Mouse (Mus musculus): ENCODE data around the gene Rela. TPM values are rescaled to one million over a fixed set of nuclear protein-coding genes. Genes with fewer than 3 reads are reported as not detected.

Gene Rela
- polyA plus RNA-seq (2012; rRNA removed): 16.8 and 17.9 TPM in 2 replicates

DNA sequence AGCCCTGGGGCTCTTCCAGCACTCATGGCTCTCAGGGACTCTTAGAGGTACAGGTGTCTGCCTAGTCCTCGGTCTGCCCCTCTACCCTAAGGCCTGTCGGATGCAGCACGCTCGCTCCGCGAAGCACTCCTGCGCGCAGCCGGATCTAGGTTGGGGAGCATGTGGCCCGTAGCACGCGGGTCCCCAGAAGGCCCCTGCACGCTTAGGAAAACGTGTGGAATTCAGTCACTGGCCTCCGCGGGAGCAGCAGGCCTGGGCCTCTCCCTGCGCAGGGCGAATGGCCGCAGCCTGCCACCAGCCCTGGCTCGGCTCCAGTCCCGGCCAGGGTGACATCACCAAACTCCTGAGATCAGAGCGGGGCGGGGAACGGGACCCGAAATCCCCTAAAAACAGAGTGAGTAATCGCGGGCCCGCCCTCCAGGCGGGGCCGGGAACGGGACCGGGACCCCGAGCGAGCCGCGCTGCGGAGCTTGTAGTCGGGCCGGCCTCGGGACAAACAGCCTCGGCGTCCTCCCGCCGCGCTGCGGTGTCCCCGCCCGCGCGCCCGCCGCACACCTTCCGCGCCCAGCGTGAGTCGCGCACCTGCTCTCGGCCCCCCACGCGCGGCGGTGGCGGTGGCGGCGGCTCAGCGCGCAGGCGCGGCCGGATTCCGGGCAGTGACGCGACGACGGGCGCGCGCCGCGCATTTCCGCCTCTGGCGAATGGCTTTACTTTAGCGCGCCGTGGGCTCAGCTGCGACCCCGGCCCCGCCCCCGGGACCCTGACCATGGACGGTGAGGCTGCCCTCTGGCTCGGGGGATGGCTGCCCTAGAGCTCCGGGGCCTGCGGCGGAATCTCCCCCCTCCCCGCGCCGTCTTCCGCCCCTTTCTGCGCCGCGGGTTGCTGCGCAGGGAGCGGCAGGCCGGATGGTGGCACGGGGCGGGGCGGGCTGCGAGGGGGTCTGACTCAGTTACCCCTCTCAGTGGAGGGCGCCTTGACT lies at the start of gene Rela:
TSS of gene Rela (plus strand) at position 415 of the 979 bp plus-strand sequence.

DNA sequence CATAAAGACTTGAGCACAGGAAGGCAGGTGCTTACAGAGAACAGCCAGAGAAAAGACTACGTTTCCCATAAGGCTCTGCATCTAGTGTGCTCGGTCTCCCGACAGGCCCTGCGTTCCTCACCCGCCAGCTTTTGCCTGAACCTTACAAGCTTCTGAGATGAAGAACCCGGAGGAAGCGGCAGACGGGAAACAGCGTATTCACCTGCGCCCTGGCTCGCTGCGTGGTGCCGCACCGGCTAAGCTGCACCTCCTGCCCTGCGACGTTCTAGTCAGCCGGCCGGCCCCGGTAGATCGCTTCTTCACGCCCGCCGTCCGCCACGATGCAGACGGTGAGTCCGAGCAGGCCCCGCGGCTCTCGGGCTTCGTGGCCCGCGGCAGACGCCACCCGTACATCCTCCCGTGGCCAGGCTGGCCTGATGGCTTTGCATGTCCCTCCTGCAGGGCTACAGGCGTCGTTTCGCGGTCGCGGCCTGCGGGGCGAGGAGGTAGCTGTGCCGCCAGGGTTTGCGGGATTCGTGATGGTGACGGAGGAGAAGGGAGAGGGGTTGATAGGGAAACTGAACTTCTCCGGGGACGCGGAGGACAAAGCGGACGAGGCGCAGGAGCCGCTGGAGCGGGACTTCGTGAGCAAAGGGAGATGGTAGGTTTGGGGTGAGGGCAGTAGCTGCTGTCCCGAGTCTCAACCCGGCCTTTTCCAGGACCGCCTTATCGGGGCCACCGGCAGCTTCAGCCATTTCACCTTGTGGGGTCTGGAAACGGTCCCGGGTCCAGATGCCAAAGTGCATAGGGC lies 35.3 kb upstream of the Rela start, which contains the start of gene Rnaseh2c:
TSS of gene Rnaseh2c (plus strand) at position 122 of the 790 bp plus-strand sequence.

DNA sequence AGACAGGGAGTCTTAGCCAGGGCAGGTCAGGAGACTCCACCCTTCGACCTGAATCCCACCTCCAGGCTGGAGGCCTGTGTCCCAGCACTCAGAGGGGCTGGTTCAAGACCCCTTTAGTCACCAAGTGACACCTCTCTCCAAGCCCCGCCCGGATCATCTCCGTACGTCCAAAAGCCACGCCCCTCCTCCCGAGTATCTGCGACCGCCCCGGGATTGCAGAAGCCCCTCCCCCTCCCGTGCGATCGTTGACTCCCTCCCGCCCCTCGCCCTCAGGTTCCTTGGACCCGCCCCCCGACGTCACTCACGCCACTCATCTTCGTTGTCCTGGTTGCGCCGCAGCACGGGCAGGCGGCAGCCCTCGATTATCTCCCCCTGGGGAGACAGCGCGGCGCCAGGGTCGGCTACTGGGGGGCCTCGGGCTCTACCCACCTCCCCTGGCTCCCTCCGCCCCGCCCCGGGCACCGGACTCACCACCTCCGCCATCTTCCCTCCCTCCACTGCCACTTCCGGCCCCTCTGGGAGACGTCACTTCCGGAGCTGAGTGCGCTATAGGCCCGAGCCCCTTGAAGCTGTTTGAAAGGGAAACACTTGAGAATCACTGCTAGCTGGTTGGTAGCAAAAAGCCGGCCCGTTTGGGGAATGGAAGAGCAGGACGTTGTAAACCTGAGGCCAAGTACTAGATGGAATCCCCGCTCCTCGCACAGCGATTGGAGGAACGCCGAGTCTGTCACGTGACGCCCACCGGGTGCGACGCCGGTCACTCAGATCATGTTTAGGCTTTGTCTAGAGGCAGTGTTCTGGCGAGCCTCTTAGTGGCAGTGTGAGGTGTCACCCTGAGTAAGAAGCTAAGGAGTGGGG lies 27.5 kb upstream of the Rela start, which contains the start of gene Kat5:
TSS of gene Kat5 (minus strand) at position 691 of the 858 bp plus-strand sequence.

DNA sequence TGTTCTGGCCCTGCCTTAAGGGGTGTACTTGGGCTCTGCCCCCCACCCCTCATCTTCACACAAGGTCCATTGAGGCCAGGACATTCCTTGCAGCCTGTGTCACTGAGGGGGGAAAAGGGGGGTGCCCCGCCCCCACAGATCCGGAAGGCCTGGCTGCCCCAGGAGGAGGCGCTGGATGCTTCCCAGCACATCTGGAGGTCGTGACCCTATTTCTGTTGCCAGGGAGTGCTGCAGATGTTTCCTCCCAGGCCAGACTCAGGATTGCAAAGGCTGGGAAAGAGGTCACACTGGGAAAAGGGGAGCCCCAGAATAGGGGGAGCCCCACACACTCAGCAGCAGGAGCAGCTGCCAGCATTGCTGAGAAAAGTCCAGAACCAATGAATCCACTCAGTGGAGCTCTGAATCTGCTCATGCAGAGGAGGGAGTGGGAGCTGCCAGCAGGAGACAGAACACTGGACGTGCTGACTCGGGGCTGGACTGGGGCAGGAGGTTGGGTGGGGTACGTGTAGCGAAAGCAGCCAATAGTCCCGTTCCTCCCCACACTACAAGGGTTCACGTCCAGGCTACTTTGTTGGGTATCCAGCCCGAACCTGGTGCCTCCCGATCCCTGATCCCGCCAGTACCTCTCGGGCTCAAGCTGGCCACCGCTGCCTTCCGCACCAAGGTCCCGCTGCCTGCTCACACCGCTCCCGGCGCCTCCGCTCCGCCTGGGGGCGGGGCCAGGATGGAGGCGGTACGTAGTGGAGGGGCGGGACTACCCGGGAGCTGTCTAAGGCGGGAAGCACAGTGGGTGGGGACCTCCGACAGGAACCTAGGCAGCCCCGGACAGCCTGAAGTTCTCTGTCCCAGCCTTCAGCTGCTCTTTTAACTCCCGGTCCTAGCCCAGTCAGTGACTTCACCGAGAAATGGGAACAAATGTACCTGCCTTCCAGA lies 26.0 kb downstream of the Rela start, which contains the start of gene Sipa1:
TSS of gene Sipa1 (minus strand) at position 727 of the 933 bp plus-strand sequence.

DNA sequence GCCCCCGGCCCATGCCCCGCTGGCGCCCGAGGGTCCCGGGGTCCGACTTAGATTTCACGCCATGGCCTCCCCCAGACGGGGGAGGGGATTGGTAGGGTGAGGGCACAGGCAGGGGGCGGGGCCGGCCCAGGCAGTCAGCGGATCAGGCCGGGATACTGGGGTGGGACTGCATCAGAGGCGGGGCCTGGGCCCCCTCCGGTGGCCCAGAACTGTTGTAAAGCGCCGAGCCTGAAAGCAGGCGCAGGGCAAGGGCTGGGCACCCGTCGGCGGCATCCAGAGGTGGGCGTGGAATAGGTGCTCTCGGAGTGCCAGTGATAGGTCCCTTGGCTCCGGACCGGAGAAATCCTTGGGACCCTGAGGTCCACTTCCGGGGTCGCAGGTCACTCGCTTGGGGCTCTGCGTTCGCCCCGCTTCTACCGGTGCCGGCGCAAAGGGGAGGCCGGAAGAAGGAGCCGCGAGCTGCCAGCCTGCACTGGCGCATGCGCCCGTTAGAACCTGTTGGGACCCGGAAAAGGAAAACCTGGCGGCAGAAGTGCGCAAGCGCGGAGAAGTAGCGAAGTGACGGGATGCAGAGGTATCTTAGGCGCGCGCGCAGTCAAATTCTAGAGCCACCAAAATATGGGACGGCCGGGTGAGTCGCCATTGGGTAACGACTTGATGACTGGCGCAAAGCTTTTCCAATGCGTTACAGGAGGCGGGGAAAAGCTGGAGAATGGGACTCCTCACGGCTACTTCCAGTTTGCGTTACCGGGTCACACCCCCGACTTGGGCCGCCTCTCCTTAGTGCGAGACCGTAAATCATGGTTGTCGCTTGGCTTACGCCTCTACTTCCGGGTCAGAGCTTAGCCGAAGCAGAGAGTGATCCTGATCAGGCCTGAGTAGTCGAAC lies 51.2 kb downstream of the Rela start, which contains the start of the genes Map3k11 and Pcnx3:
TSS of gene Map3k11 (plus strand) at position 543 of the 888 bp plus-strand sequence.
TSS of gene Pcnx3 (minus strand) at position 709 of the 888 bp plus-strand sequence.

Other genes starting within 250 kb of the Rela start
- gene Sart1, start 248.8 kb upstream of the Rela start, polyA plus RNA-seq (2012; rRNA removed): 17.2 and 21.0 TPM in 2 replicates
- gene Tsga10ip, start 235.0 kb upstream of the Rela start, polyA plus RNA-seq (2012; rRNA removed): 0.08 and 0.10 TPM in 2 replicates
- gene Drap1, start 212.5 kb upstream of the Rela start, polyA plus RNA-seq (2012; rRNA removed): 58.1 and 59.6 TPM in 2 replicates
- gene AI837181, start 212.3 kb upstream of the Rela start, polyA plus RNA-seq (2012; rRNA removed): 18.6 TPM in 2 replicates
- gene Fosl1, start 189.9 kb upstream of the Rela start, polyA plus RNA-seq (2012; rRNA removed): not detected in 2 replicates
- gene Ccdc85b, start 179.6 kb upstream of the Rela start, polyA plus RNA-seq (2012; rRNA removed): 1.1 and 1.2 TPM in 2 replicates
- gene Fibp, start 176.9 kb upstream of the Rela start, polyA plus RNA-seq (2012; rRNA removed): 28.7 and 31.9 TPM in 2 replicates
- gene Ctsw, start 169.0 kb upstream of the Rela start, polyA plus RNA-seq (2012; rRNA removed): 0.58 and 0.87 TPM in 2 replicates
- 10.1 and 10.4 TPM in 2 replicates for gene Efemp2, start 163.5 kb upstream of the Rela start, polyA plus RNA-seq (2012; rRNA removed)
- 13.3 and 13.4 TPM in 2 replicates for gene Mus81, start 149.1 kb upstream of the Rela start, polyA plus RNA-seq (2012; rRNA removed)
- gene Cfl1, start 147.0 kb upstream of the Rela start, polyA plus RNA-seq (2012; rRNA removed): 367 and 388 TPM in 2 replicates
- 0.47 and 0.61 TPM in 2 replicates for gene 1700020D05Rik, start 133.7 kb upstream of the Rela start, polyA plus RNA-seq (2012; rRNA removed)
- 4.5 and 5.8 TPM in 2 replicates for gene Snx32, start 126.9 kb upstream of the Rela start, polyA plus RNA-seq (2012; rRNA removed)
- gene Ovol1, start 76.8 kb upstream of the Rela start, polyA plus RNA-seq (2012; rRNA removed): 0.04 and 0.05 TPM in 2 replicates
- gene Ap5b1, start 69.5 kb upstream of the Rela start, polyA plus RNA-seq (2012; rRNA removed): 2.0 and 2.5 TPM in 2 replicates
- 55.8 and 61.9 TPM in 2 replicates for gene Rnaseh2c, start 35.6 kb upstream of the Rela start, polyA plus RNA-seq (2012; rRNA removed)
- 23.7 and 30.7 TPM in 2 replicates for gene Kat5, start 27.2 kb upstream of the Rela start, polyA plus RNA-seq (2012; rRNA removed)
- 21.9 and 28.0 TPM in 2 replicates for gene Sipa1, start 26.2 kb downstream of the Rela start, polyA plus RNA-seq (2012; rRNA removed)
- gene Map3k11, start 51.3 kb downstream of the Rela start, polyA plus RNA-seq (2012; rRNA removed): 14.1 and 14.8 TPM in 2 replicates
- 12.6 and 16.7 TPM in 2 replicates for gene Pcnx3, start 51.4 kb downstream of the Rela start, polyA plus RNA-seq (2012; rRNA removed)
- 0.02 TPM in 2 replicates for gene Kcnk7, start 66.9 kb downstream of the Rela start, polyA plus RNA-seq (2012; rRNA removed)
- gene Ehbp1l1, start 88.8 kb downstream of the Rela start, polyA plus RNA-seq (2012; rRNA removed): 46.5 and 51.9 TPM in 2 replicates
- 27.2 and 28.2 TPM in 2 replicates for gene Fam89b, start 92.2 kb downstream of the Rela start, polyA plus RNA-seq (2012; rRNA removed)
- gene Ltbp3, start 103.4 kb downstream of the Rela start, polyA plus RNA-seq (2012; rRNA removed): 3.3 and 3.8 TPM in 2 replicates
- gene Scyl1, start 133.9 kb downstream of the Rela start, polyA plus RNA-seq (2012; rRNA removed): 28.7 and 29.1 TPM in 2 replicates
- 5.5 and 6.7 TPM in 2 replicates for gene Frmd8, start 237.8 kb downstream of the Rela start, polyA plus RNA-seq (2012; rRNA removed)
- 10.8 and 11.3 TPM in 2 replicates for gene Slc25a45, start 240.3 kb downstream of the Rela start, polyA plus RNA-seq (2012; rRNA removed)

Measured in liver, embryonic 18 days (tissue).